Mouse (Mus musculus): ENCODE results near the gene Gm10260. TPM values are rescaled to one million over a fixed set of nuclear protein-coding genes. Genes with fewer than 3 reads are reported as not detected.
A peak's percentile ranks its signal among the peaks of the same experiment; 100 is the strongest.

Gene Gm10260
- polyA plus RNA-seq, 1 experiment from 2014 or later, result 3.7 TPM

DNA sequence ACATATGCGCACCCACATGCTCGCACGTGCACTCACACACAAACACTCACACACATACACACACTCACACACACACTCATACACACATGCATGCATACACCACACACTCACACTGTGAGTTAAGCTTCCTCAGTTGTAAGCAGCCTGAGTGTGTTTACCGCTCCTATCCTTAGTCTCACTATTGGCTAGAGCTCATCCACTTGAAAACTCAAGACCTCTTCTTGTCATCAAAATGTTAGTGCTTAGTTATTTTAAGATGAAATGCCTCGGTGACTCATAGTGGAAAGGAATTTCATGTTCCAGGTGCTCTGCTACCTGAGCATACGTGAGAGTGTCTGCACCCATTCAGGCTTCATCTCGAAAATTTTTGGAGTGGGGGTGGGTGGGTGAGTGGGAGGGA lies 21.2 kb upstream of the Gm10260 start:
- Histone ChIP-seq H3K9me3 (no peaks in the 10 kb centered on the region), H3K4me1 (replicated peaks) (peaks cover 15% of the 10 kb centered on the region), H3K9ac (replicated peaks) (no peak overlapping the region), H3K4me2 (replicated peaks) (no peak overlapping the region), H3K4me3 (replicated peaks) (no peak overlapping the region), H3K36me3 (no peaks in the 10 kb centered on the region), H3K27ac (no peak overlapping the region), H3K27me3 (no peaks in the 10 kb centered on the region)
- ATAC-seq, result no peak
- 90% methylated on average over 7 of the region's 7 CpGs for WGBS

DNA sequence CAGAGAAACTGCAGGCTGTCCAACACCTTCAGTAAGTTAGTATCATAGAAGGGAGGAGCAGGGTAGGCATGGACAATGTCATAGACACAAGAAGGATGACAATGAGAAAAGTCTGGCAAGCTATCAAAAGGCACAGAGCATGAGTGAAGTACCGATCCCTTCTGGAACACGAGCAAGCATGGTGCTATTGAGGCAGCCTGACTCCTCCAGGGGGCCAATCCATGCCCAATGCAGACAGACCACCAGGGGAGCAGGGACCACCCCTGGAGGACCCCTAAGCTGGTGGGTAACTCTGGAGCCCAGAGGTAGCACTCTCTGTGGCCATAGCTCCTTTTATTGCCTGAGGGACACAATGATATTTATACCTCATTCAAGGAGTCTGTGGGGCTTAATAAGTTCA lies 20.1 kb upstream of the Gm10260 start:
- H3K9me3 ChIP-seq, result no peaks in the 10 kb centered on the region
- no peaks in the 10 kb centered on the region for H3K27me3 ChIP-seq
- no peak overlapping the region for H3K4me2 ChIP-seq (replicated peaks)
- no peak overlapping the region for H3K27ac ChIP-seq
- ATAC-seq, result no peak
- peaks cover 12% of the 10 kb centered on the region for H3K4me1 ChIP-seq (replicated peaks)
- H3K9ac ChIP-seq (replicated peaks), result no peak overlapping the region
- H3K4me3 ChIP-seq (replicated peaks), result no peak overlapping the region
- WGBS, result 73% methylated on average over 2 of the region's 2 CpGs
- no peaks in the 10 kb centered on the region for H3K36me3 ChIP-seq

DNA sequence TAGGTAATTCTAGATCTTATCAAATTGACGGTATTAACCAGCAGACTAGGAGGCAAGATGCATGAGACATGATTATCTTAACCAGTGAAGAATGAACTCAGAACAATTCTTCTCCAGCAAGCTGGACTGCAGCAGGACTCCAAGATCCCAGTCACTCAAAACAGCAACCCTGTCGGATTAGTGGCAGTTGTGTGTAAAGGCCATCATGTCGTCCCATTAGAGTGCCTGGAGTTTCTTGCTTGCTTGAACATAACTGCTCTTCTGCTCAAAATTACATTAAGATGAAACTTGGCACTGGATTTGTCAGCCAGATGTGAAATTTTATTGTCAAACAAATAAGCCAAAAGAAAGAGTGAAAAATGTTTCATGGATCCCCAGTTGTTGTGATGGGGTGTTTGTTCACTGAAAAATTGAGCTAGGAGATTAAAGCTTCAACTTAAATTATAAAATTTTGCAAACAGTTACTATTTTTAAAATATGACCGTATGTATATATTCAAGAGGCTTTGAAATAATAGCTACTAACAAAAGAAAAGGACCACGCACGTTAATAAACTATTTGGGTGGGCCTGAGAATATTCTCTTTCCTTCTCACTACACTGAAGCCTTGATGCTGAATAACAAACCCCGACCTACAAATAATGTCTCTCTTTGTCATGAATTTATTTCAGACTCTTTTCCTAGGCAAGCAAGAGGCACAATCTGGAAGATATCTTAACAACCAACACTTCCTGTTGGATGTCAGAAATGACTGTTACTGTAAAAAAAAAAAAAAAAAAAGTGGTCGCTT lies 19.4 kb upstream of the Gm10260 start:
- H3K4me3 ChIP-seq (replicated peaks), result no peak overlapping the region
- 87% methylated on average over 8 of the region's 8 CpGs for WGBS
- no peaks in the 10 kb centered on the region for H3K36me3 ChIP-seq
- no peak overlapping the region for H3K27ac ChIP-seq
- no peak for ATAC-seq
- peaks cover 12% of the 10 kb centered on the region for H3K4me1 ChIP-seq (replicated peaks)
- H3K27me3 ChIP-seq, result no peaks in the 10 kb centered on the region
- H3K9ac ChIP-seq (replicated peaks), result no peak overlapping the region
- no peaks in the 10 kb centered on the region for H3K9me3 ChIP-seq
- H3K4me2 ChIP-seq (replicated peaks), result no peak overlapping the region

DNA sequence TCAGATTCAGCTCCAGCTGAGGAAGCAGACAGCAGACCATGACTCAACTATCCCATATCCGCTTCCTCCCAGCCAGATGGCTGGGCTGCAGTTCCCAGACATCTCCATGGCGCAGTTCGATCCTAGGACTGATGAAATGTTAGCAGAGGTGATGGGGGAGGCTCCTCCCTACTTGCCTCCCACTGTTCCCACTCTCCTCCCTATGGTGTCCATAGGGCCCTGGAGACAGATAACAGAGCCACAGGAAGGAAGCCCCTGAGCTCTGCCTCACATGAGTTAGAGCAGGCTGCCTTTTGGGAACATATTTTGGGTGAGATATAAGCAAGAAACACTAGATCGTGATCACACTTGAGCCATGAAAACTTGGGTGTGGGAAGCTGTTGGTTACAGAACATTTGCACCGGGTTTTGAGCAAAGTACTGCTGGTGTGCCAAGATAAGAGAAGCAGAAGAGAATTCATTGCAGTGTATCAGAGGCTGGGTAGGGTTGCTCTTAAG lies 18.3 kb upstream of the Gm10260 start:
- Histone ChIP-seq H3K4me3 (replicated peaks) (no peak overlapping the region), H3K9me3 (no peaks in the 10 kb centered on the region), H3K27me3 (no peaks in the 10 kb centered on the region), H3K4me1 (replicated peaks) (peaks cover 14% of the 10 kb centered on the region), H3K27ac (no peak overlapping the region), H3K4me2 (replicated peaks) (no peak overlapping the region), H3K36me3 (no peaks in the 10 kb centered on the region), H3K9ac (replicated peaks) (no peak overlapping the region)
- WGBS, result 96% methylated on average over 5 of the region's 5 CpGs
- ATAC-seq, result no peak

DNA sequence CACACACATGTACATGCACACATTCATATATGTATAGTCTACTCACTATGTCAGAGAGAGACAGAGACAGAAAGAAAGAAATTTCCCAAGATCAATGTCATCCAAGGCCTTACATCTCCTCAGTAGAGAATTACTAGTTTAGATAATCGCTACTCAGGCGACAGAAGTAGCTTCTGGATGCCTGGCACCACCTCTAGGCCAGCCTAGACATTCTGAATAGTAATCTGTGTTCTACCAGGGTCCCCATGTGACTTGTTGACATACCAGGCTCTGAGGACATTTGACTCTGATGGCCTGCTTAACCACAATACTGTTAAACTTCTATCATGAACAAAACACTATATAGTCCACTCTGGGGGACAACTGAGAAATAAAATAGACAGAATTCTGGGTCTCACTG lies 17.2 kb upstream of the Gm10260 start:
- H3K9ac ChIP-seq (replicated peaks), result no peak overlapping the region
- peaks cover 14% of the 10 kb centered on the region for H3K4me1 ChIP-seq (replicated peaks)
- no peaks in the 10 kb centered on the region for H3K9me3 ChIP-seq
- WGBS, result 92% methylated on average over 2 of the region's 2 CpGs
- no peaks in the 10 kb centered on the region for H3K27me3 ChIP-seq
- ATAC-seq, result no peak
- no peak overlapping the region for H3K4me3 ChIP-seq (replicated peaks)
- no peaks in the 10 kb centered on the region for H3K36me3 ChIP-seq
- H3K27ac ChIP-seq, result no peak overlapping the region
- H3K4me2 ChIP-seq (replicated peaks), result no peak overlapping the region

DNA sequence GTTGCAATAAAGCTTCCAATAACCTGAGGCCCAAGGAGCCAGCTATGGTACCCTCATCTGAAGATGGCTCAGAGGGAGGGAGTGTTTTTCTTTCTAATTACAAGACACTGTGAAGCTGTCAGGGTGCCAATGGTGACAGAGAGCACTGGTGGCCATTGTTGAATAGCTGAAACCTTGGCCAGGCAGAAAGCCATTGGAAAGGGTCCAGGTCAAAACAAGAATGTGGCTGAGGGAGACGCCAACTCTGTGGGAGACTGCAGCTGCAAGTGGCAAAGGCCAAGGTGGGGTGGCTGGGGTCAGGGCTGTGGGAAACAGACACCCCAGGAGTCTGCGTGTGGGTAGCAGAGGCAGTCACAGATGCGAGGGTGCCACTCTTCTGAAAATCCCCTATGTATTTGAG lies 16.3 kb upstream of the Gm10260 start:
- H3K4me3 ChIP-seq (replicated peaks), result no peak overlapping the region
- peaks cover 11% of the 10 kb centered on the region for H3K4me1 ChIP-seq (replicated peaks)
- H3K27me3 ChIP-seq, result no peaks in the 10 kb centered on the region
- no peak overlapping the region for H3K27ac ChIP-seq
- 57% methylated on average over 3 of the region's 3 CpGs for WGBS
- no peak overlapping the region for H3K4me2 ChIP-seq (replicated peaks)
- H3K36me3 ChIP-seq, result no peaks in the 10 kb centered on the region
- ATAC-seq, result no peak
- 0 out of 2 replicates have a peak, but pooled peaks cover 2% of the 10 kb centered on the region for H3K9me3 ChIP-seq
- H3K9ac ChIP-seq (replicated peaks), result no peak overlapping the region

DNA sequence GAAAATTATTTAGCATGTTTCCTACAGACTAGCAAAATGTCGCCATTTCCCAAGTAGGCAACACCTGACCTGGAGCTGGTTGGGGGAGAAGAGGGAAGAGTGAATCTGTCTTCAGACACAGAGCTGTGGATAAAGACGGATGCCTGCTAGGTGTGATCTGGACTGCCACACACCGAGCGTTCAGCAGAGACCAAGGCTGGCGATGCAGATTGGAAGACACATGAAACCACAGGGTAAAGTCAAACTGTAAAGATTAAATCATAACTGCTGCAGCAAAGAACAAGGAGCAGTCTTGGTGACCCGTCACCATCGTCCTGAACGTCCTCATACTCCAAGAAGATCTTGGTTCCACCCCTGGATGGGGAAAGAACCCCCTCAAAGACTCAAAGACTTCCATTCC lies 15.5 kb upstream of the Gm10260 start:
- Histone ChIP-seq H3K27me3 (no peaks in the 10 kb centered on the region), H3K9ac (replicated peaks) (no peak overlapping the region), H3K36me3 (no peaks in the 10 kb centered on the region), H3K27ac (no peak overlapping the region), H3K4me3 (replicated peaks) (no peak overlapping the region), H3K4me2 (replicated peaks) (no peak overlapping the region), H3K9me3 (0 out of 2 replicates have a peak, but pooled peaks cover 3% of the 10 kb centered on the region), H3K4me1 (replicated peaks) (peaks cover 11% of the 10 kb centered on the region)
- WGBS, result 94% methylated on average over 8 of the region's 8 CpGs
- no peak for ATAC-seq

DNA sequence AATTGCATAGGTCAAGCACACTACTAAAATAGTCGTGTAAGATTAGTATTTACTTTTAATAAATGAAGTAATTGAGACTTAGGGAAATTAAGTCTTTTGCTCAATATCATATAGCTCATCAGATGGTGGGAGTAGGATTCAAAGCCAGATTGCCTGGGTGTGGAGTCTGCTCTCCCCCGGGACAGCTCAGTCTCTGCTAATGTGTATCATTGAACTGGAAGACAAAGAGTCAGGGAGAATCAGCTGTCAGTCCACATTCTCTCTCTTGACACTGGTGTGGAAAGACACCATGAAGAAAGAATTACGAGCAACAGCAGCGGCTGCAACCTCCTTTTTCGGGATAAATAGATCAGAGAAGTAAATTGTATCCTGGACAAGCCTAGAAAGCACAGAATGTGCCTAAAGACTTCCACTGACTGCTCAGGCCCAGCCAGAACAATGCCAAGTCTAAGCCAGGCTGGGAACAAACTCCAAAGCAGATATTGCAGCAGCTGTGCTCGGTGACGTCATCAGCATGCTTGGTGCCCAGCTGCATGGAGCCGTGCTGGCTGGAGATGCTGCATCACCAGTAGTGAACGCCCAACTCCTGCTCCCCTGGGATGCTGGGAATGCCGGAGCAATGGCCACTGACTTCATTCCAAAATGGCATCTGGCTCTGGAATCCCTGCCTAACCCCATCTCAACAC lies 14.5 kb upstream of the Gm10260 start:
- Histone ChIP-seq H3K27ac (peak overlapping the region; percentile 80), H3K4me1 (replicated peaks) (peaks cover 11% of the 10 kb centered on the region), H3K9me3 (0 out of 2 replicates have a peak, but pooled peaks cover 3% of the 10 kb centered on the region), H3K27me3 (no peaks in the 10 kb centered on the region), H3K36me3 (no peaks in the 10 kb centered on the region), H3K9ac (replicated peaks) (no peak overlapping the region), H3K4me2 (replicated peaks) (no peak overlapping the region), H3K4me3 (replicated peaks) (no peak overlapping the region)
- WGBS, result 37% methylated on average over 10 of the region's 10 CpGs
- peak; percentile 95 for ATAC-seq

GRCm38 (mm10) chr13:97769205-97769604 lies 8.8 kb upstream of the Gm10260 start:
- Histone ChIP-seq H3K9ac (replicated peaks) (no peak overlapping the region), H3K9me3 (0 out of 2 replicates have a peak, but pooled peaks cover 3% of the 10 kb centered on the region), H3K27me3 (no peaks in the 10 kb centered on the region), H3K4me2 (replicated peaks) (no peak overlapping the region), H3K36me3 (no peaks in the 10 kb centered on the region), H3K4me3 (replicated peaks) (no peak overlapping the region), H3K27ac (no peak overlapping the region), H3K4me1 (replicated peaks) (peaks cover 14% of the 10 kb centered on the region)
- ATAC-seq, result no peak
- 83% methylated on average over 3 of the region's 3 CpGs for WGBS

GRCm38 (mm10) chr13:97768803-97769202 lies 8.4 kb upstream of the Gm10260 start:
- Histone ChIP-seq H3K27me3 (no peaks in the 10 kb centered on the region), H3K27ac (no peak overlapping the region), H3K4me1 (replicated peaks) (peaks cover 17% of the 10 kb centered on the region), H3K9ac (replicated peaks) (no peak overlapping the region), H3K9me3 (0 out of 2 replicates have a peak, but pooled peaks cover 3% of the 10 kb centered on the region), H3K4me2 (replicated peaks) (no peak overlapping the region), H3K36me3 (no peaks in the 10 kb centered on the region), H3K4me3 (replicated peaks) (no peak overlapping the region)
- ATAC-seq, result no peak
- 42% methylated on average over 3 of the region's 3 CpGs for WGBS

DNA sequence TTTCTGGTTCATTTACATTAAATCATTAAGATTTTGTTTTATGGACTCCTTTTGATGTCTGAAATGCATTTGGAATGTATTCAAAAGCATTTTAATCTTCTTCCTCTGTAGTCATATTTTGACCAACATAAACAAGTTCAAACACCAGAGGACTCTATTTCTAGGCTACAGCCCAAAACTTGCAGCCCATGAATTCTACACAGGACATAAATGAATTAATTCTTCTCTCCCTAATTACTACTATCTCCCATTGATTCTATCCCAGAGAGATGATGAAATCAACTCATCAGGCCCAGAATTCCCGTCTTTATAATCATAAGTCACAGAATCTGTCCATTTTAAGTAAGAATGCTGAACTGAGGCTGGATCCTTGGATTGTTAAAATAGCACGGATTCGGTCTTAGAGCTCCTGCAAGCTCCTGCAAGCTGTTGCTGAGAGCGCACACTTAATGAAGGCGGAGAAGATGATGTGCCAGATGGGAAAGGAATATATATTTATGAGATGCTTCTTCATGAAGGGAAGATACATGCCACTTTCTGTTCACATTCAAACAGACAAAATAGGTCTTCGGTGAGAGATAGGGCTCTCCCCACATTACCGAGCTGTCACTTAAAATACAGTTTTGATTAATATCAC lies 7.7 kb upstream of the Gm10260 start:
- no peak overlapping the region for H3K27ac ChIP-seq

GRCm38 (mm10) chr13:97766600-97766999 lies 6.2 kb upstream of the Gm10260 start:
- H3K4me3 ChIP-seq (replicated peaks), result no peak overlapping the region
- no peaks in the 10 kb centered on the region for H3K36me3 ChIP-seq
- no peaks in the 10 kb centered on the region for H3K27me3 ChIP-seq
- H3K4me1 ChIP-seq (replicated peaks), result peaks cover 23% of the 10 kb centered on the region
- H3K4me2 ChIP-seq (replicated peaks), result no peak overlapping the region
- ATAC-seq, result no peak
- H3K9ac ChIP-seq (replicated peaks), result no peak overlapping the region
- H3K9me3 ChIP-seq, result no peaks in the 10 kb centered on the region
- 94% methylated on average over 3 of the region's 3 CpGs for WGBS
- no peak overlapping the region for H3K27ac ChIP-seq

More for the DNA sequence above, 7.7 kb upstream of the Gm10260 start:
- H3K36me3 ChIP-seq, result no peaks in the 10 kb centered on the region
- no peak for ATAC-seq
- no peak overlapping the region for H3K4me3 ChIP-seq (replicated peaks)
- peaks cover 23% of the 10 kb centered on the region for H3K4me1 ChIP-seq (replicated peaks)
- no peak overlapping the region for H3K9ac ChIP-seq (replicated peaks)
- H3K9me3 ChIP-seq, result 0 out of 2 replicates have a peak, but pooled peaks cover 3% of the 10 kb centered on the region
- 64% methylated on average over 7 of the region's 7 CpGs for WGBS
- H3K27me3 ChIP-seq, result no peaks in the 10 kb centered on the region
- no peak overlapping the region for H3K4me2 ChIP-seq (replicated peaks)
